Mouse (Mus musculus): ENCODE measurements at regions not wholly inside any gene's neighbourhood (a gene's known extent, or its start where the extent isn't known, plus 50 kb on each side); places are given as distances from the start of the nearest gene placed in this dataset.

GRCm38 (mm10) chrX:40814395-40814794 is 586.3 kb upstream of the Gria3 start:
- DNase-seq (ENCODE audit: low spot score in 2 of 2), result peak in 1 of 2 experiments; percentile 1

Data from layer of hippocampus, adult 18-20 months (tissue).